Comparison of ENCODE assay signal across 31 mouse cellular contexts in genomic region chr8:53281041-53281440, GRCm38 (mm10).
"Had no signal": no experiment of that assay in that cellular context is flagged by ENCODE, and none has a peak within 500 bp of the region (broad histone marks: within the 10 kb centered on the region; RNA-seq: fewer than 3 reads in every experiment).

No protein-coding gene starts in this region.

- H3K9me3 ChIP-seq: heart, embryonic 10.5 days; heart, embryonic 12.5 days; heart, embryonic 13.5 days; heart, embryonic 15.5 days; hindbrain, embryonic 10.5 days; hindbrain, embryonic 12.5 days; hindbrain, embryonic 13.5 days; hindbrain, embryonic 15.5 days; intestine, embryonic 15.5 days; kidney, embryonic 15.5 days had no signal

- H3K9ac ChIP-seq: heart, embryonic 12.5 days; heart, embryonic 13.5 days; heart, embryonic 15.5 days; hindbrain, embryonic 12.5 days; hindbrain, embryonic 13.5 days; hindbrain, embryonic 14.5 days; hindbrain, embryonic 15.5 days; intestine, embryonic 15.5 days; kidney, embryonic 15.5 days had no signal

- H3K4me2 ChIP-seq: heart, embryonic 11.5 days; heart, embryonic 12.5 days; heart, embryonic 13.5 days; heart, embryonic 15.5 days; hindbrain, embryonic 12.5 days; hindbrain, embryonic 13.5 days; hindbrain, embryonic 14.5 days; hindbrain, embryonic 15.5 days; intestine, embryonic 15.5 days; kidney, embryonic 15.5 days had no signal

- H3K27me3 ChIP-seq: heart, embryonic 12.5 days; heart, embryonic 13.5 days; heart, embryonic 15.5 days; hindbrain, embryonic 12.5 days; hindbrain, embryonic 13.5 days; hindbrain, embryonic 15.5 days; intestine, embryonic 15.5 days; kidney, embryonic 15.5 days had no signal

- DNase-seq: heart, postnatal 10 days; heart, postnatal 14 days; heart, postnatal 36 days; heart, postnatal 4 days; kidney, adult 11 months; kidney, adult 18-20 months; kidney, adult 2 months; kidney, adult 8-10 months; kidney, adult 9 months; kidney, postnatal 10 days; kidney, postnatal 14 days; kidney, postnatal 25 days; kidney, postnatal 36 days; kidney, postnatal 4 days; layer of hippocampus, adult 9-11 months; layer of hippocampus, postnatal 36 days had no signal

- H3K27ac ChIP-seq: heart, embryonic 10.5 days; heart, embryonic 13.5 days; heart, embryonic 15.5 days; hindbrain, embryonic 10.5 days; hindbrain, embryonic 12.5 days; hindbrain, embryonic 13.5 days; hindbrain, embryonic 14.5 days; hindbrain, embryonic 15.5 days; hindbrain, postnatal 0 days; intestine, embryonic 15.5 days; kidney, embryonic 15.5 days; kidney, postnatal 0 days; layer of hippocampus, adult 2 months had no signal

- H3K36me3 ChIP-seq: heart, embryonic 10.5 days; heart, embryonic 12.5 days; heart, embryonic 13.5 days; heart, embryonic 15.5 days; hindbrain, embryonic 10.5 days; hindbrain, embryonic 12.5 days; hindbrain, embryonic 13.5 days; hindbrain, embryonic 15.5 days; intestine, embryonic 15.5 days; kidney, embryonic 15.5 days had no signal

- H3K4me3 ChIP-seq: heart, embryonic 10.5 days; heart, embryonic 12.5 days; heart, embryonic 13.5 days; heart, embryonic 15.5 days; hindbrain, embryonic 10.5 days; hindbrain, embryonic 12.5 days; hindbrain, embryonic 13.5 days; hindbrain, embryonic 15.5 days; intestine, embryonic 15.5 days; kidney, embryonic 15.5 days; layer of hippocampus, adult 2 months had no signal

- H3K4me1 ChIP-seq: heart, embryonic 10.5 days; heart, embryonic 12.5 days; heart, embryonic 13.5 days; heart, embryonic 15.5 days; hindbrain, embryonic 10.5 days; hindbrain, embryonic 12.5 days; hindbrain, embryonic 13.5 days; hindbrain, embryonic 15.5 days; intestine, embryonic 15.5 days; kidney, embryonic 15.5 days had no signal
